Mouse (Mus musculus): ENCODE measurements around the gene Rasal1. TPM values are rescaled to one million over a fixed set of nuclear protein-coding genes. Genes with fewer than 3 reads are reported as not detected.

The Rasal1 gene
- polyA plus RNA-seq, 1 experiment from 2014 or later: not detected

DNA sequence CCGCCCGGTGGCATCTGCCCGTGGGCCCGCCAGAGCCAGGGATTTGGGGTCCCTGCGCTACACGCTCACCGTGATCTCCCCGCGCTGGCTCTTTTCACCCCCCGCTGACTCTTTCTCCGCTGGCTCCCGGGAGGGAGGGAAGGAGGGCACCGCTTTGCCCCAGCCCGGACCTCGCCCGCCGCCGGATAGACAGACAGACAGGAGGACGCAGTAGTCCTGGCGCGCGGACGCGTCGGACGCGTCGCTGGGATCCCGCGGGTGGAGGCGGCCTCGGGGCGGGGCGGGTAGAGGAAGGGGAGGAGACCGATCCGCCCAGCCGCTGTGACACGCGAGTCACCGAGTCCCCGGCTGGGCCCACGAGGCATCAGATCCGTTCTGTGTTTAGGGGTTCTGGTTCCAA, 62.8 kb downstream of the Rasal1 start:
- H3K36me3 ChIP-seq (ENCODE audit: control insufficient read depth, insufficient read depth, low read length): no peaks in the 10 kb centered on the region
- H3K4me1 ChIP-seq (ENCODE audit: control insufficient read depth in 2 of 2, insufficient read depth in 2 of 2, low read length in 2 of 2): peaks cover 5 to 17% of the 10 kb centered on the region in 2 experiments; a peak in 2 of 4 replicates
- ATAC-seq (ENCODE audit: insufficient number of reproducible peaks, insufficient read depth, low FRiP score, low read depth): no peak
- 0 out of 2 replicates have a peak overlapping the region, but pooled peaks have one; percentile 53 for H3K9ac ChIP-seq (ENCODE audit: low read length)
- H3K4me3 ChIP-seq (ENCODE audit: control insufficient read depth in 1 of 2, insufficient read depth in 1 of 2, low read depth in 1 of 2, low read length in 2 of 2): peak overlapping the region; percentile 30 to 34
- no peaks in the 10 kb centered on the region for H3K9me3 ChIP-seq (ENCODE audit: control insufficient read depth, low read length)
- 2% methylated on average over 43 of the region's 43 CpGs for WGBS
- peak overlapping the region; percentile 60 for H3K4me2 ChIP-seq (ENCODE audit: low read length)
- no peak overlapping the region for H3K27ac ChIP-seq (replicated peaks in 1 of 2; ENCODE audit: control insufficient read depth in 1 of 2, insufficient read depth in 1 of 2, low read depth in 2 of 2, low read length in 2 of 2)
- peaks cover 80% of the 10 kb centered on the region for H3K27me3 ChIP-seq (ENCODE audit: control insufficient read depth, insufficient read depth, low read length)

DNA sequence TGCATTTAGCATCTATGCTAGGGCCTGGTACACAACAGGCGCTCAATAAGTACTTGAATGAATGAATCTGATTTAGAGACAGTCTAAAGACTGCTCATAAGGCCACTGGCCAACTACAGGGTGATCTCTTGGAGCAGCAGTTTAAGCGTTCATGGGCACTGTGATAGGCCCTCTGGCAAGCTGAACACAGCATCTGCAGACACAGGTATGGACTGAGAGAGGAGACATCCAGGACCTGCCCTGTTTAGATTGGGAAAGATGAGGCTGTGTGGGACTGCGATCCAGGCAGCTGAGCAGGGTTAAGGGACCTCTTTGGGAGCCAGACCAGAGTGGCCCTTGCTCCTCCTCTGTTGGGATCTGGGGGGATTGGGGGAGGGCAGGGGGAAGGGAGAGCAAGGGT, 63.2 kb downstream of the Rasal1 start, which contains the start of gene Dtx1:
TSS of gene Dtx1 (minus strand) at position 101 of the 400 bp plus-strand sequence.
- Histone ChIP-seq H3K4me1 (ENCODE audit: control insufficient read depth in 2 of 2, insufficient read depth in 2 of 2, low read length in 2 of 2) (peaks cover 5 to 17% of the 10 kb centered on the region in 2 experiments; a peak in 2 of 4 replicates), H3K27me3 (ENCODE audit: control insufficient read depth, insufficient read depth, low read length) (peaks cover 76% of the 10 kb centered on the region), H3K4me3 (ENCODE audit: control insufficient read depth in 1 of 2, insufficient read depth in 1 of 2, low read depth in 1 of 2, low read length in 2 of 2) (peak within 1 kb of the TSS; percentile 30 to 34), H3K4me2 (ENCODE audit: low read length) (peak within 1 kb of the TSS; percentile 60), H3K9ac (ENCODE audit: low read length) (peak within 1 kb of the TSS; percentile 53; the same call in 1 of the 2 replicates), H3K27ac (replicated peaks in 1 of 2; ENCODE audit: control insufficient read depth in 1 of 2, insufficient read depth in 1 of 2, low read depth in 2 of 2, low read length in 2 of 2) (no peak within 1 kb of the TSS), H3K9me3 (ENCODE audit: control insufficient read depth, low read length) (no peaks in the 10 kb centered on the region), H3K36me3 (ENCODE audit: control insufficient read depth, insufficient read depth, low read length) (no peaks in the 10 kb centered on the region)
- WGBS: 33% methylated on average over 3 of the region's 3 CpGs
- no peak for ATAC-seq (ENCODE audit: insufficient number of reproducible peaks, insufficient read depth, low FRiP score, low read depth)

DNA sequence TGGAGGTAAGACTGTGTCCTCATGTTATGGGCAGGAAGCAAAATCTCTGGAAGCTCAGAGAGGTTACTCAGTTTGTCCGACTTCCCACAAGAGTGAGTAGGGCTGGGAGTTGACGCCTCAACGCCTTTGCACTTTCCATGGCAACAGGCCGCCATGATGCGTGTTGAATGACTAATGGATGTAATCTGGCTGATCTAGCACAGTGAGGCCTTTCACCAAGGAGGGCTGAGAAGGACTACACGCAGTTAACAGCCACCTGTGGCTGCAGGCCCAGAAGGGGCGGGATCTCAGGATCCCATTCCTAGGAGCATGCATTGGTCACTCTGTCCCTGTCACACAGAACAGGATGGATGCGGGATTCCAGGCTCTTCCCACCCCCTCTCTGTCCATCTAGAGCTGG, 64.1 kb downstream of the Rasal1 start:
- H3K9me3 ChIP-seq (ENCODE audit: control insufficient read depth, low read length): no peaks in the 10 kb centered on the region
- no peak overlapping the region for H3K9ac ChIP-seq (ENCODE audit: low read length)
- H3K4me3 ChIP-seq (ENCODE audit: control insufficient read depth in 1 of 2, insufficient read depth in 1 of 2, low read depth in 1 of 2, low read length in 2 of 2): no peak overlapping the region
- H3K36me3 ChIP-seq (ENCODE audit: control insufficient read depth, insufficient read depth, low read length): no peaks in the 10 kb centered on the region
- no peak overlapping the region for H3K4me2 ChIP-seq (ENCODE audit: low read length)
- WGBS: 68% methylated on average over 8 of the region's 8 CpGs
- ATAC-seq (ENCODE audit: insufficient number of reproducible peaks, insufficient read depth, low FRiP score, low read depth): no peak
- peaks cover 5 to 17% of the 10 kb centered on the region in 2 experiments; a peak in 2 of 4 replicates for H3K4me1 ChIP-seq (ENCODE audit: control insufficient read depth in 2 of 2, insufficient read depth in 2 of 2, low read length in 2 of 2)
- no peak overlapping the region for H3K27ac ChIP-seq (replicated peaks in 1 of 2; ENCODE audit: control insufficient read depth in 1 of 2, insufficient read depth in 1 of 2, low read depth in 2 of 2, low read length in 2 of 2)
- peaks cover 72% of the 10 kb centered on the region for H3K27me3 ChIP-seq (ENCODE audit: control insufficient read depth, insufficient read depth, low read length)

DNA sequence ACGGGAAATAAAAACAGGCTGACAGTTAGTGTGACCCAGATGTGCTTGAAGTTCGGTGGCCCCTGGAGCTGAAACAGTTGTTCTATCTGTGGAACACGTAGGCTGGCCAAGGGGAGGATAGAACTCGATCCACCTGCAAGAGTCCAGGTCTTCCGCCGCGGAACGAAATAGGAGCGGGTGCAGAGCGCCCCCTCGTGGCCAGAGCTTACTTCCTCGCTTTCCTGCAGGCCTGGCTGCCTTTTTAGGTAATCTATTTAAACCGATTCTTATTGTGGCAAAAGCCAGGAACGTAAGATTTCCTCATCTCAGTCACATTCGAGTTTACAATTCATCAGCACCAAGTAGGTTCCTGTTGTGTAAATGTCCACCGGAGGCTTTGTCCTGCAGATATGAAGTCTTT, 65.7 kb downstream of the Rasal1 start:
- no peak for ATAC-seq (ENCODE audit: insufficient number of reproducible peaks, insufficient read depth, low FRiP score, low read depth)
- H3K27me3 ChIP-seq (ENCODE audit: control insufficient read depth, insufficient read depth, low read length): peaks cover 56% of the 10 kb centered on the region
- H3K36me3 ChIP-seq (ENCODE audit: control insufficient read depth, insufficient read depth, low read length): no peaks in the 10 kb centered on the region
- peaks cover 5 to 17% of the 10 kb centered on the region in 2 experiments; a peak in 2 of 4 replicates for H3K4me1 ChIP-seq (ENCODE audit: control insufficient read depth in 2 of 2, insufficient read depth in 2 of 2, low read length in 2 of 2)
- H3K4me2 ChIP-seq (ENCODE audit: low read length): no peak overlapping the region
- H3K27ac ChIP-seq (replicated peaks in 1 of 2; ENCODE audit: control insufficient read depth in 1 of 2, insufficient read depth in 1 of 2, low read depth in 2 of 2, low read length in 2 of 2): no peak overlapping the region
- WGBS: 3% methylated on average over 16 of the region's 16 CpGs
- no peak overlapping the region for H3K4me3 ChIP-seq (ENCODE audit: control insufficient read depth in 1 of 2, insufficient read depth in 1 of 2, low read depth in 1 of 2, low read length in 2 of 2)
- no peaks in the 10 kb centered on the region; the same call in 1 of the 2 replicates for H3K9me3 ChIP-seq (ENCODE audit: control insufficient read depth, low read length)
- no peak overlapping the region for H3K9ac ChIP-seq (ENCODE audit: low read length)

DNA sequence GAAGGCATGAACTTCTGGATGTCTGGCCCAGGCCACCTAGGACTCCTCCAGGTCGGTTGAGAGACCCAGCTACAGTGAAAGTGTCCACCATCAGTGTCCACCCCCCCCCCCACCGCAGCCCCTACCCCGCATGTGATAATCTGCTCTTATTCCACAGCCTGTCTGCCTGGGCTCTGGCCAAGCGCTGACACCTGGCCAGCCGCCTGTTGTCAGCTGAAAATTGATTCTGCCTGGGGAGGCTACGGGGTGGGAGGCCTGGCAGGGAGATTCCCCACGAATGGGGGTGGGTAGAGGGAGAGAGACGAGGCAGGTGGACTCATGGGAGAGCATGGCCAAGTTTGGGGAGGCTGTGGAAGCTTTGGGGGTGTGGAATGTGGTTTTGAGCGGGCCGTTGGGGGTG, 68.5 kb downstream of the Rasal1 start:
- ATAC-seq (ENCODE audit: insufficient number of reproducible peaks, insufficient read depth, low FRiP score, low read depth): no peak
- Histone ChIP-seq H3K4me2 (ENCODE audit: low read length) (no peak overlapping the region), H3K9ac (ENCODE audit: low read length) (no peak overlapping the region), H3K27ac (replicated peaks in 1 of 2; ENCODE audit: control insufficient read depth in 1 of 2, insufficient read depth in 1 of 2, low read depth in 2 of 2, low read length in 2 of 2) (no peak overlapping the region), H3K4me1 (ENCODE audit: control insufficient read depth in 2 of 2, insufficient read depth in 2 of 2, low read length in 2 of 2) (peaks cover 2 to 3% of the 10 kb centered on the region in 2 experiments; a peak in 2 of 4 replicates), H3K9me3 (ENCODE audit: control insufficient read depth, low read length) (no peaks in the 10 kb centered on the region; the same call in 1 of the 2 replicates), H3K4me3 (ENCODE audit: control insufficient read depth in 1 of 2, insufficient read depth in 1 of 2, low read depth in 1 of 2, low read length in 2 of 2) (no peak overlapping the region), H3K27me3 (ENCODE audit: control insufficient read depth, insufficient read depth, low read length) (peaks cover 28% of the 10 kb centered on the region), H3K36me3 (ENCODE audit: control insufficient read depth, insufficient read depth, low read length) (no peaks in the 10 kb centered on the region)
- WGBS: 56% methylated on average over 10 of the region's 10 CpGs

DNA sequence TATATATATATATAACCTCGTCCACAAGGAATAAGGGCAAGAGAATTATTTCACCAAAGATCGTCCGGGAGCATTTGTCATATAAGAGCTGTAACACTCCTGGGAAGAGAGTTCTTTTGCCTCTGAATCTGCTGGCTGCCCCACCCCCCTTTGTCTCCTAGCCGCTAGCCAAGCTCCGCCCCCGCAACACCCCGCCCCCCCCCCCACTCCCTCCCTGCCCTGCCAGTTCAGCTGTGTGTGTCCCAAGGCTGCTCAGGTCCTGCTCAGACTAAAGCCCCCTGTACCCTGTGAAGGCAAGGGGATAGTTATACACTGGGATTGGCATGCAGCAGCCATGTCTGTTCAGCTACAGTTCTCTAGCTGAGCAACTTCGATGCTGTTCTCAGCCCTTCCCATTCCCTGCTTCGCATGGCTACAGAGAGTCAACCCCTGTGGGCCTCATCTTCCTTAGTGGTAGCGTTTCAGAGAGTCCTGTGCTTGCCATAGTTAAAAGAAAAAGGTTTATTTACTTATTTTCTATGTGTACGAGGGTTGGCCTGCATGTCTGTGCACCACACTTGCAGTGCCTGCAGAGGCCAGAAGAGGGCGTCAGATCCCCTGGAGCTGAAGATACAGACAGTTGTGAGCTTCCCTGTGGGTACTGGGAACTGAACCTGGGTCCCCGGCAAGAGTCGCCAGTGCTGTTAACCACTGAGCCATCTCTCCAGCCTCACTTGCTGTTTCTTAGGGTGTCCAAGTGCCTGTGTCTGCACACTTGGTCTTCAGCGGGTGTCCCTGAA, 70.2 kb downstream of the Rasal1 start:
- Histone ChIP-seq H3K9me3 (ENCODE audit: control insufficient read depth, low read length) (no peaks in the 10 kb centered on the region; the same call in 1 of the 2 replicates), H3K9ac (ENCODE audit: low read length) (no peak overlapping the region), H3K27ac (replicated peaks in 1 of 2; ENCODE audit: control insufficient read depth in 1 of 2, insufficient read depth in 1 of 2, low read depth in 2 of 2, low read length in 2 of 2) (no peak overlapping the region), H3K4me3 (ENCODE audit: control insufficient read depth in 1 of 2, insufficient read depth in 1 of 2, low read depth in 1 of 2, low read length in 2 of 2) (no peak overlapping the region), H3K4me2 (ENCODE audit: low read length) (no peak overlapping the region), H3K36me3 (ENCODE audit: control insufficient read depth, insufficient read depth, low read length) (no peaks in the 10 kb centered on the region), H3K27me3 (ENCODE audit: control insufficient read depth, insufficient read depth, low read length) (peaks cover 16% of the 10 kb centered on the region), H3K4me1 (ENCODE audit: control insufficient read depth in 2 of 2, insufficient read depth in 2 of 2, low read length in 2 of 2) (peaks cover 2 to 3% of the 10 kb centered on the region in 2 experiments; a peak in 2 of 4 replicates)
- no peak for ATAC-seq (ENCODE audit: insufficient number of reproducible peaks, insufficient read depth, low FRiP score, low read depth)
- WGBS: 47% methylated on average over 15 of the region's 15 CpGs

DNA sequence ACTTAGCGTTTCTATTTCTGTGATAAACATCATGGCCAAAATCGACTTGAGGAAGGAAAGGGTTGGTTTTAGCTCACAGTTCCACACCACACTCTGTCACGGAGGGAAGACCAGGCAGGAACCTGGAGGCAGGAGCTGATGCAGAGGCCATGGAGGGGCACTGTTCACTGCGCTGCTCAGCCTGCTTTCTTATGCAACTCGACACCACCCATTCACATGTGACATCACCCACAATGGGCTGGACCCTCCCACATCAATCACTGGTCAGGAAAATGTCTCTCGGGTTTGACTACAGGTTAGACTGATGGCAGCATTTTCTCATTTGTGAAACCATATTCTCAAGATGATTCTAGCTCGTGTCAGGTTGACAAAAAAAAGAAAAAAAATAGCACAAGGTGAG, 72.4 kb downstream of the Rasal1 start:
- Histone ChIP-seq H3K4me1 (ENCODE audit: control insufficient read depth in 2 of 2, insufficient read depth in 2 of 2, low read length in 2 of 2) (no peaks in the 10 kb centered on the region), H3K4me3 (ENCODE audit: control insufficient read depth in 1 of 2, insufficient read depth in 1 of 2, low read depth in 1 of 2, low read length in 2 of 2) (no peak overlapping the region), H3K27ac (replicated peaks in 1 of 2; ENCODE audit: control insufficient read depth in 1 of 2, insufficient read depth in 1 of 2, low read depth in 2 of 2, low read length in 2 of 2) (no peak overlapping the region), H3K9me3 (ENCODE audit: control insufficient read depth, low read length) (no peaks in the 10 kb centered on the region; the same call in 1 of the 2 replicates), H3K27me3 (ENCODE audit: control insufficient read depth, insufficient read depth, low read length) (0 out of 2 replicates have a peak, but pooled peaks cover 3% of the 10 kb centered on the region), H3K9ac (ENCODE audit: low read length) (no peak overlapping the region), H3K4me2 (ENCODE audit: low read length) (no peak overlapping the region), H3K36me3 (ENCODE audit: control insufficient read depth, insufficient read depth, low read length) (no peaks in the 10 kb centered on the region)
- 49% methylated on average over 7 of the region's 7 CpGs for WGBS
- ATAC-seq (ENCODE audit: insufficient number of reproducible peaks, insufficient read depth, low FRiP score, low read depth): no peak
